Mouse (Mus musculus) limb, embryonic 12.5 days (tissue): ENCODE measurements around the gene Stpg4. TPM values are rescaled to one million over a fixed set of nuclear protein-coding genes. Genes with fewer than 3 reads are reported as not detected.

ENCODE experiments used
- ATAC-seq: fragments of 200-750 bp; cut with Nextera tagmentation; 2 replicates; pipeline ENCODE4 v1.8.0; 2017; ENCODE audit warnings: low read depth, moderate TSS enrichment; ENCODE audit not compliant: insufficient number of reproducible peaks, insufficient read depth, low FRiP score, low TSS enrichment
- H3K27ac ChIP-seq: fragments of 300-500 bp; sonication (generic); 2 replicates; pipeline ENCODE4 v1.5.1; 2016; ENCODE audit warnings: mild to moderate bottlenecking, moderate library complexity
- H3K27me3 ChIP-seq: fragments of 300-500 bp; sonication (generic); 2 replicates; pipeline ENCODE4 v1.6.1; 2016; ENCODE audit warnings: mild to moderate bottlenecking, moderate library complexity
- H3K36me3 ChIP-seq: fragments of 300-500 bp; sonication (generic); 2 replicates; pipeline ENCODE4 v1.6.1; 2016; ENCODE audit warnings: mild to moderate bottlenecking, moderate library complexity
- H3K4me1 ChIP-seq: fragments of 300-500 bp; sonication (generic); replicated peaks from 2 replicates; pipeline ENCODE4 v1.6.1; 2016
- H3K4me2 ChIP-seq: fragments of 300-500 bp; sonication (generic); 2 replicates; pipeline ENCODE4 v1.6.1; 2016; ENCODE audit warnings: mild to moderate bottlenecking, moderate library complexity
- H3K4me3 ChIP-seq: fragments of 300-500 bp; sonication (generic); replicated peaks from 2 replicates; pipeline ENCODE4 v1.5.1; 2016; ENCODE audit warnings: mild to moderate bottlenecking
- H3K9ac ChIP-seq: fragments of 300-500 bp; sonication (generic); replicated peaks from 2 replicates; pipeline ENCODE4 v1.6.1; 2016; ENCODE audit warnings: mild to moderate bottlenecking, moderate library complexity
- H3K9me3 ChIP-seq: fragments of 300-500 bp; sonication (generic); 2 replicates; pipeline ENCODE4 v1.6.1; 2016; ENCODE audit warnings: mild to moderate bottlenecking, moderate library complexity
- WGBS: fragments of 180-500 bp; shearing (Covaris S2); methylation state at CpG from one replicate; pipeline ENCODE4 v1.1.7; 2016; 5-methylcytosine and 5-hydroxymethylcytosine counted together
- polyA plus RNA-seq: library from polyadenylated mRNA; unstranded; fragments of >200 nt; fragmentation: Nextera tagmentation; extraction: Ambion mirVana; gene quantifications from 2 replicates; pipeline ENCODE4 v1.2.1, GENCODE M21; 2016

The Stpg4 gene
- not detected in 2 replicates for polyA plus RNA-seq

DNA sequence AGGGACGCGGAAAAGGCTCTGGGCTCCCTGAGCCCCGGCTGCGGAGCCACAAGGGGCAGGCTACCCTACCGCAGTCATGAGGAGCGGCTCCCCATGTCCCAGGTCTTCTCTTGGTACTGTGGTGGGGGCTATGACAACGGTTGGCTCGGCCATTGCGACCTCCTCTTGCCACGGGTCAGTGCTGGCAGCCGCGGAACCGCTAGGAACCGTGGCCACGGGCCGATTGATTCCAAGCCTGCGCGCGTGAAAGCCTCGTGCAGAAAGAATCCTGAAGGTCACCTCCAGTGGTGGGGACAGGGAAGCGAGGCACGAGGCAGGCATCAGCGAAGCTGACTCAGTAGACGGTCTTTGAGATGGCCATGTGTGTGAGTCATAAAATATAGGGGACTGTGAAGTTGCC lies at the start of gene Stpg4:
Gene Stpg4, minus strand, starts transcription at position 231 of the 400 bp plus-strand sequence.
- Histone ChIP-seq H3K4me3 (no peak within 1 kb of the TSS), H3K27me3 (no peaks in the 10 kb centered on the region), H3K36me3 (peaks cover 38% of the 10 kb centered on the region), H3K9ac (0 out of 2 replicates have a peak within 1 kb of the TSS, but pooled peaks have one; percentile 4), H3K4me2 (no peak within 1 kb of the TSS), H3K4me1 (no peaks in the 10 kb centered on the region), H3K9me3 (no peaks in the 10 kb centered on the region), H3K27ac (no peak within 1 kb of the TSS)
- no peak for ATAC-seq
- 54% methylated on average over 24 of the region's 24 CpGs for WGBS

DNA sequence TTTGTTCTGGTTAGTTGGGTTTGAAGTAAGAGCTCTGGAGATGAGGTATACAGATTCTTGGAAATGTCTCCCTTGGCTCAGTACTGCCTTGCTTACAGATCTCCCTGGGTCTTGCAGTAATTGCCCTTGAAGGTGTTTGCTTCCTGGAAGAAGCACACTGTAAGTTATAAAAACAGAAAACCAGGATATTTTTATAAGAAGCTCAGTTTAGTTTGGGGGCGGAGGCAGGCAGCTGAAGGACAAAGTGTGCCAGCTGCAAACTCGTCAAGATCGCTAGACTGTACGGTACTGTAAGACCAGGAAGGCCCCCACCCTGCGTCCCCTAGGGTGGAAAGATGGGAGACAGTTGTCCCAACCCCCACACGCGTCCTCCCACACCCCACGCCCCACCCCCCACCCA lies 47.8 kb upstream of the Stpg4 start:
- no peaks in the 10 kb centered on the region for H3K9me3 ChIP-seq
- no peak overlapping the region for H3K27ac ChIP-seq
- ATAC-seq: no peak
- H3K9ac ChIP-seq: no peak overlapping the region
- no peak overlapping the region for H3K4me3 ChIP-seq
- 68% methylated on average over 8 of the region's 8 CpGs for WGBS
- H3K27me3 ChIP-seq: peaks cover 43% of the 10 kb centered on the region
- H3K4me1 ChIP-seq: peaks cover 26% of the 10 kb centered on the region
- H3K4me2 ChIP-seq: peak overlapping the region; percentile 76; the same call in 1 of the 2 replicates
- H3K36me3 ChIP-seq: no peaks in the 10 kb centered on the region

DNA sequence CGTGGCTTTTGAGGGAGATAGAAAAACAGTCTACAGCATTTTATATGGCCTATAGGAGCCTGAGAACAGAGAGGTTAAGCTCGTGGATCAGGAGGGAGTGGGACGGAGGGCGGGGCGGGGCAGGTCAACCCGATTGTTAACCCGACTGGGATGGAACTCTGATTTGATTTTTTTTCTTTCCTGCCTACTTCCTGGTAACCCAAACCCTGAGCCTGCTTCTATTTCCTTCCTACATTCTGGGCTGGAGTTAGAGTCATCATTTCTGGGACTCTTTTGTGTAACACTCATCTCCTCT lies 46.9 kb upstream of the Stpg4 start:
- no peak overlapping the region for H3K27ac ChIP-seq
- ATAC-seq: no peak

DNA sequence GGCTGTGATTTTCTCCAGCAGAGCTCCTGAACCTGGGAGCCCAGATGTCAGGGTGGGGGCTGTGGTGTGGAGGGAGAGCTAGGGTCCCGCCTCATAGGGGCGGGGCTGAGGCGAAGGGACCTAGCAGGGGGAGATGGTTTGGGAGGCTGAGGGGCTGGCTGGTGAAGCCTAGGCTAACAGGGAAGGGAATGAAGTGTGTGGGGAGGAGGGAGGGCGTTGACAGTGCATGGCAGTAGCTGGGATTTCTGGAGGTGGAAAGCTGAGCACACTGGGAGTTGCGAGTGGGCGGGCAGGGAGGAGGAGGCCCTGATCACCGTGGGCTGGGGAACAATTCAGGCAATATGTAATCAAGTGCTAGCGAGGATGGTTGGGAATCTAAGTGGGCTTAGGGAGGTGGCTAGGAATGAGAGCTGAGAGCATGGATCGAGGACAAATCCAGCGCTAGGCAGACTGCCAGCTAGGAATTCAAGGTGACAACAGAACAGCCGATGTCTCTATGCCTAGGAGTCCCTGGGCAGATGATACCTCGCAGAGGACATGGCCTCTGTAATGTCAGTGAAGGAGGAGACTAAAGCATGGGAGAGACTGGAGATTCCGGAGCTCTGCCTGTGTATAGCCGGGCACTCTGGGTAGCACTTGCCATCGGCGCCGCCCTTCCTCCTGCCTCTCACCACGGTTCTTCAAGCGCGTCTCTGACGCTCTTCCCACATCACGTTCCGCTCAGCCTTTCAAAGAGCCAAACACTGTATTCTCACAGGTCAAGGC lies 46.4 kb upstream of the Stpg4 start:
- peak overlapping the region; percentile 39 for H3K4me3 ChIP-seq
- no peaks in the 10 kb centered on the region for H3K9me3 ChIP-seq
- peaks cover 47% of the 10 kb centered on the region for H3K27me3 ChIP-seq
- ATAC-seq: peak; percentile 85
- H3K36me3 ChIP-seq: no peaks in the 10 kb centered on the region
- peak overlapping the region; percentile 76 for H3K4me2 ChIP-seq
- whole genome bisulfite sequencing: under 1% methylated on average over 23 of the region's 23 CpGs
- peaks cover 26% of the 10 kb centered on the region for H3K4me1 ChIP-seq
- H3K9ac ChIP-seq: peak overlapping the region; percentile 48
- H3K27ac ChIP-seq: no peak overlapping the region

More for the DNA sequence above, 46.9 kb upstream of the Stpg4 start:
- Histone ChIP-seq H3K4me2 (peak overlapping the region; percentile 76), H3K4me1 (peaks cover 26% of the 10 kb centered on the region), H3K9me3 (no peaks in the 10 kb centered on the region), H3K9ac (no peak overlapping the region), H3K4me3 (peak overlapping the region; percentile 39), H3K27me3 (peaks cover 43% of the 10 kb centered on the region), H3K36me3 (no peaks in the 10 kb centered on the region)
- 0% methylated on average over 7 of the region's 7 CpGs for WGBS

DNA sequence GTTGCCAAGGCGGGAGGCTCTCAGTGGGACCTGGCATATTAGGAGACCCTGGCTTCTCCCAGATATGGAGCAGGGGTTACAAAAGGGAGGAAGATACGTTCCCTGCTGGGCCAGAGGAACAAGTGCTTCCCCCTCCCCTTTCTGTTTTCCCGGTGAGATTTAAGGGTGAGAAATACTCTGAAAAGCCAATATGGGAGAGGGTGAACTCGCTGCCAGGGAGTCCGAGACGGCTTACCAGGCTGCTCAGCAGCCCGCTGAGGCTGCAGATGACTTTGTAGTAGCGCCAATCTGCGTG lies 45.8 kb upstream of the Stpg4 start:
- Histone ChIP-seq H3K9me3 (no peaks in the 10 kb centered on the region), H3K4me2 (peak overlapping the region; percentile 76), H3K27me3 (peaks cover 45% of the 10 kb centered on the region), H3K4me3 (peak overlapping the region; percentile 39), H3K36me3 (no peaks in the 10 kb centered on the region), H3K27ac (no peak overlapping the region), H3K4me1 (peaks cover 26% of the 10 kb centered on the region), H3K9ac (peak overlapping the region; percentile 48)
- WGBS: 8% methylated on average over 9 of the region's 9 CpGs
- no peak for ATAC-seq

DNA sequence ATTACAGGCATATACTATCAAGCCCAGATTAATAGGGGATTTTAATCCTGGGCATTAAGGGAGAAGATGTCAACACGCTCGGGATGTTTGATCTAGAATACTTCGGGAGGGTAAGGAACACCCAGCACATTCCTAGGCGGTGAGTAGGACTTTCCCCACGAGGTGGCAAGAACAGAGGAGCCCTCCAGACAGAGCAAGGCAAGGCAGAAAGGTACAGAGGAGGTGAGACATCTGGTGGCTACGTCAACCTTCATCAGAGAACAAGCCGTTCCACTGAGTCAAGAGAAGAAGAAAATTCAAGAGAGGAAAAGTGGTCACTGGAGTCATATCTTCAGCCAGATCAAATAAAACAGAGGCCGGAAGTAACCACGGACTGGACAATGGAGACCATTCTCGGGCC lies 45.3 kb upstream of the Stpg4 start:
- H3K9ac ChIP-seq: no peak overlapping the region
- 52% methylated on average over 10 of the region's 10 CpGs for WGBS
- no peak for ATAC-seq
- no peaks in the 10 kb centered on the region for H3K9me3 ChIP-seq
- no peaks in the 10 kb centered on the region for H3K36me3 ChIP-seq
- H3K27me3 ChIP-seq: peaks cover 45% of the 10 kb centered on the region
- no peak overlapping the region for H3K27ac ChIP-seq
- no peak overlapping the region for H3K4me3 ChIP-seq
- H3K4me1 ChIP-seq: peaks cover 26% of the 10 kb centered on the region
- peak overlapping the region; percentile 76; the same call in 1 of the 2 replicates for H3K4me2 ChIP-seq

DNA sequence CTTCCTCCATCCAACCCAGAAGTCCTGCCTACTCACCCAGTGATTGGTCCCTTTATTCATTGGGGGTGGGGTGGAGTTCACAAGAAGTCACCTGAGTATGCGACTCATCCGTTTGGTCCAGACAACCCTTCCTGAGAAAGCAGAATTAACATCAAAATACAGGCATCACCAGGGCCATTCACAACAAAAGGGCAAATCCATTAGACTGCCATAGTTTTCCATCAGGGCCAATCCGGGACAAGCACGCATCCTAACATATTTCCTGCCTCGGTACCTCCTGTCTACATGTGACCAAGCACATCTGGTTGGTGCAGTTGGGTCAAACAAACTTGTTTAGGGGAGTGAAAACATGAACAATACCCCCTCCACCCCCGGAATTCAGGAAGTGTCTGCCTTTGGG lies 44.1 kb upstream of the Stpg4 start:
- WGBS: 65% methylated on average over 6 of the region's 6 CpGs
- Histone ChIP-seq H3K9ac (no peak overlapping the region), H3K27ac (no peak overlapping the region), H3K36me3 (no peaks in the 10 kb centered on the region), H3K4me2 (no peak overlapping the region), H3K27me3 (peaks cover 45% of the 10 kb centered on the region), H3K9me3 (no peaks in the 10 kb centered on the region), H3K4me1 (peaks cover 26% of the 10 kb centered on the region), H3K4me3 (no peak overlapping the region)
- ATAC-seq: no peak

DNA sequence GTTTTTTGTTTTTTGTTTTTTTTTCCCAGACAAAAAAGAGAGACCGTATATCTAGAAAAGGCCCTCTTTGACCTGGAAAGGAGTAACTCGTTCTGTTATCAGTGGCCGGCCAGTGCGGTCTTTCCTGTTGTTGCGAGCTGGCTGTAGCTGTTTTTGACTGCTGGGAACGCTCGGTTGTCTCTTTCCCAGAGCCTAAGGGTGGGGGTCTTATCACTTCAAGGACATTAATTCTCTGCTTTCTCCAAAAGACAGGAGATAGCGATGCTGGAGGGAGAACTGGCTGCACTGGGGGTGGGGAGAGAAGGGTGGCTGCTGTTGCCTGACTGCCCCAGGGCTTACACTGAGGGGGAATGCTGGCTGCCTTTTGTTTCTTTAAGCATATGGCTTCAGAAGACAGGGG lies 43.3 kb upstream of the Stpg4 start:
- Histone ChIP-seq H3K27me3 (peaks cover 41% of the 10 kb centered on the region), H3K36me3 (no peaks in the 10 kb centered on the region), H3K4me3 (no peak overlapping the region), H3K9me3 (no peaks in the 10 kb centered on the region), H3K9ac (no peak overlapping the region), H3K4me2 (no peak overlapping the region), H3K27ac (no peak overlapping the region), H3K4me1 (peaks cover 26% of the 10 kb centered on the region)
- ATAC-seq: no peak
- 67% methylated on average over 8 of the region's 8 CpGs for WGBS

DNA sequence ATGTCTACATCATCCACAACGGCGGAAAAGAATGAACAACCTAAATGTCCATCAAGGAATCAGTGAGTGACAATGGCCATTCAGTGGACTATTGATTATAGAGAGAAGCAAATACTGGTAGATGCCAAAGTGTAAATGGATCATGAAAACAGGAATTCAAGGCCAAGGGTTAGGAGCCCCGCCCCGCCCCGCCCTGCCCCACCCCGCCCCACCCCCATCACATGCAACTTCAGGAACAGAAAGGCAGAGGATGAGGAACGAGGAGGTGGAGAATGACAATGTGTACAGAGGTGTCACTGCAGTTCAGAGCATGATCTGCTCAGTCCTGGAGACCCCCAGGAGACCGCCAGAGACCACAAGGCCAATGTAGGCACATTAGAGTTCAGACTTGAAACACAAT lies 42.7 kb upstream of the Stpg4 start:
- 67% methylated on average over 8 of the region's 8 CpGs for WGBS
- no peak for ATAC-seq
- Histone ChIP-seq H3K27ac (no peak overlapping the region), H3K9ac (no peak overlapping the region), H3K4me1 (peaks cover 23% of the 10 kb centered on the region), H3K4me3 (no peak overlapping the region), H3K4me2 (no peak overlapping the region), H3K27me3 (peaks cover 38% of the 10 kb centered on the region), H3K9me3 (no peaks in the 10 kb centered on the region), H3K36me3 (no peaks in the 10 kb centered on the region)

DNA sequence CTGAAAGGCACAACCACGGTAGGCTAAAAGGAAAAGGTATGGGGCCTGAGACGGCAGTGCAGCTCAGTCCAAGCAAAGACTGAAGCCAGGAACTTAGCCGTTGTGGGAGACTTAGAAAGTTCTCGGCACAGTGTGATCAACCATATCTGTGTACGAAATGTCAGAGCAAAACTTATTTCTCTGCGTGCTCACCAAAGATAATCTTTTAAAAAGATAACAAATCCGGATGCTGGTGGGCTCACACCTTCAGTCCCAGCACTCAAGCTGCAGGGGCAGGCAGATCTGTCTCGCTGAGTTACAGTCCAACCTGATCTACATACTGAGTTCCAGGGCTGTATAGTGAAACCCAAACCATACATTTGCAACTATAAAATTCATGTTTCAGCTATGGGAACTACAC lies 41.9 kb upstream of the Stpg4 start:
- no peaks in the 10 kb centered on the region for H3K36me3 ChIP-seq
- no peak overlapping the region for H3K27ac ChIP-seq
- no peak overlapping the region for H3K4me3 ChIP-seq
- no peak overlapping the region for H3K4me2 ChIP-seq
- peaks cover 14% of the 10 kb centered on the region for H3K4me1 ChIP-seq
- 84% methylated on average over 8 of the region's 8 CpGs for WGBS
- H3K9me3 ChIP-seq: no peaks in the 10 kb centered on the region
- H3K27me3 ChIP-seq: peaks cover 30% of the 10 kb centered on the region
- no peak overlapping the region for H3K9ac ChIP-seq
- ATAC-seq: no peak

DNA sequence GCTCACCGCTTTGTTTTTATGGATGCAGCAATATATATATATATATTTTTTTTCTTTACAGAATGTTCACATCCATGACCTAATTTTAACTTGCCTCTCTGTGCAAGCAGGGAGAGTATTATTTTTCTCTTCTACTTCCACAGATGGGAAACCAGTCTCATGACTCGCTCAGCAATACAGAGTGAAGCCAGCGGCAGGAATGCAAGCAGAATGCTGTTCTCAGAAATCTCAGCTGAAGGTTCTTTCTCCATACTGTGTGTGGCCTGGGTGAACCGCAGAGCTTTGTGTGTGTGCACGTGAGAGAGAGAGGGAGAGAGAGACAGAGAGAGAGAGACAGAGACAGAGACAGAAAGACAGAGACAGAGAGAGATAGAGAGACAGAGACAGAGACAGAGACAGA lies 41.1 kb upstream of the Stpg4 start:
- H3K4me3 ChIP-seq: no peak overlapping the region
- no peak overlapping the region for H3K27ac ChIP-seq
- H3K36me3 ChIP-seq: no peaks in the 10 kb centered on the region
- no peak overlapping the region for H3K4me2 ChIP-seq
- no peaks in the 10 kb centered on the region for H3K9me3 ChIP-seq
- peaks cover 23% of the 10 kb centered on the region; the same call in 1 of the 2 replicates for H3K27me3 ChIP-seq
- no peak overlapping the region for H3K9ac ChIP-seq
- WGBS: 87% methylated on average over 5 of the region's 5 CpGs
- H3K4me1 ChIP-seq: peaks cover 8% of the 10 kb centered on the region; the same call in 1 of the 2 replicates
- ATAC-seq: no peak

DNA sequence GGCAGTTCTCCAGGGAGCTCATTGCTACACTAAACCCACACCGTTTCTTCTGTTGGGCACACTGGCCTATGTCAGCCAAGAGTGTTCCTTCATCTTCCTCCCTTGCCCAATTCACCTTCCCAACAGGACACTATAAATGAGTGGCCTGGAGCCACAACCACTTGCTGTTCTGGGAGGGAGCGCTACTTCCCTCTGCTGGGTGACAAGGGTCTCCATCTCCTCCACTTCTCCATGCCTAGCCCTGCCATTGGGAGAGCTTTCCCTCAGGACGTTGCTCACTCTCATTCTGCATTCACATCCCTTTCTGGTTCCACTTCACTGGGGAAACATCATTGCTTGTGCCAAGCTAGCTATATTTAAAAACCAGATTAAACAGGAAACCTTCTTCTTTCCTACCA lies 34.0 kb upstream of the Stpg4 start:
- Histone ChIP-seq H3K4me1 (peaks cover 37% of the 10 kb centered on the region), H3K9me3 (no peaks in the 10 kb centered on the region), H3K4me2 (no peak overlapping the region), H3K27ac (no peak overlapping the region), H3K4me3 (no peak overlapping the region), H3K9ac (no peak overlapping the region), H3K36me3 (no peaks in the 10 kb centered on the region), H3K27me3 (peaks cover 15% of the 10 kb centered on the region)
- 46% methylated on average over 3 of the region's 3 CpGs for WGBS
- no peak for ATAC-seq
